Mouse (Mus musculus): ENCODE data around the gene Sf3b2. TPM values are rescaled to one million over a fixed set of nuclear protein-coding genes. Genes with fewer than 3 reads are reported as not detected.

Sf3b2 gene
- polyA plus RNA-seq, 1 experiment from 2014 or later = 326 TPM

- no peak overlapping the region for H3K27ac ChIP-seq (ENCODE audit: low read length)
- H3K36me3 ChIP-seq (ENCODE audit: control insufficient read depth, insufficient read depth, low read length) = peaks cover 36% of the 10 kb centered on the region
- WGBS = 89% methylated on average over 2 of the region's 2 CpGs
- no peaks in the 10 kb centered on the region for H3K27me3 ChIP-seq (ENCODE audit: control insufficient read depth, insufficient read depth, low read depth, low read length)
- H3K4me1 ChIP-seq (ENCODE audit: control insufficient read depth, insufficient read depth, low read length) = peaks cover 9% of the 10 kb centered on the region
- no peak overlapping the region for H3K4me2 ChIP-seq (ENCODE audit: low read length)
- H3K4me3 ChIP-seq (ENCODE audit: low read depth, low read length) = no peak overlapping the region
- H3K9me3 ChIP-seq (replicated peaks; ENCODE audit: control insufficient read depth, low read length, poor library complexity, severe bottlenecking) = no peaks in the 10 kb centered on the region
- no peak overlapping the region for H3K9ac ChIP-seq (ENCODE audit: low read depth, low read length)
- no peak for ATAC-seq
Observed at GRCm38 (mm10) chr19:5276531-5276930, 18.7 kb downstream of the Sf3b2 start.

- ATAC-seq = no peak
- H3K4me3 ChIP-seq (ENCODE audit: low read depth, low read length) = no peak overlapping the region
- H3K4me1 ChIP-seq (ENCODE audit: control insufficient read depth, insufficient read depth, low read length) = peaks cover 16% of the 10 kb centered on the region
- peaks cover 33% of the 10 kb centered on the region for H3K36me3 ChIP-seq (ENCODE audit: control insufficient read depth, insufficient read depth, low read length)
- H3K27ac ChIP-seq (ENCODE audit: low read length) = no peak overlapping the region
- 96% methylated on average over 5 of the region's 5 CpGs for WGBS
- no peaks in the 10 kb centered on the region for H3K9me3 ChIP-seq (replicated peaks; ENCODE audit: control insufficient read depth, low read length, poor library complexity, severe bottlenecking)
- H3K9ac ChIP-seq (ENCODE audit: low read depth, low read length) = no peak overlapping the region
- H3K27me3 ChIP-seq (ENCODE audit: control insufficient read depth, insufficient read depth, low read depth, low read length) = no peaks in the 10 kb centered on the region
- no peak overlapping the region for H3K4me2 ChIP-seq (ENCODE audit: low read length)
Observed at GRCm38 (mm10) chr19:5275736-5276135, 19.5 kb downstream of the Sf3b2 start.

GRCm38 (mm10) chr19:5274641-5275040 is 20.6 kb downstream of the Sf3b2 start:
- no peak for ATAC-seq
- no peaks in the 10 kb centered on the region for H3K27me3 ChIP-seq (ENCODE audit: control insufficient read depth, insufficient read depth, low read depth, low read length)
- WGBS = 94% methylated on average over 13 of the region's 13 CpGs
- no peak overlapping the region for H3K4me2 ChIP-seq (ENCODE audit: low read length)
- no peak overlapping the region for H3K4me3 ChIP-seq (ENCODE audit: low read depth, low read length)
- peaks cover 26% of the 10 kb centered on the region for H3K4me1 ChIP-seq (ENCODE audit: control insufficient read depth, insufficient read depth, low read length)
- H3K9me3 ChIP-seq (replicated peaks; ENCODE audit: control insufficient read depth, low read length, poor library complexity, severe bottlenecking) = no peaks in the 10 kb centered on the region
- H3K9ac ChIP-seq (ENCODE audit: low read depth, low read length) = no peak overlapping the region
- H3K27ac ChIP-seq (ENCODE audit: low read length) = no peak overlapping the region
- H3K36me3 ChIP-seq (ENCODE audit: control insufficient read depth, insufficient read depth, low read length) = peaks cover 30% of the 10 kb centered on the region

GRCm38 (mm10) chr19:5273916-5274315 is 21.3 kb downstream of the Sf3b2 start:
- Histone ChIP-seq H3K27me3 (ENCODE audit: control insufficient read depth, insufficient read depth, low read depth, low read length) (no peaks in the 10 kb centered on the region), H3K4me1 (ENCODE audit: control insufficient read depth, insufficient read depth, low read length) (peaks cover 29% of the 10 kb centered on the region), H3K36me3 (ENCODE audit: control insufficient read depth, insufficient read depth, low read length) (peaks cover 24% of the 10 kb centered on the region), H3K9ac (ENCODE audit: low read depth, low read length) (no peak overlapping the region), H3K27ac (ENCODE audit: low read length) (peak overlapping the region; percentile 93), H3K4me2 (ENCODE audit: low read length) (peak overlapping the region; percentile 84; the same call in 1 of the 2 replicates), H3K4me3 (ENCODE audit: low read depth, low read length) (no peak overlapping the region), H3K9me3 (replicated peaks; ENCODE audit: control insufficient read depth, low read length, poor library complexity, severe bottlenecking) (no peaks in the 10 kb centered on the region)
- ATAC-seq = no peak
- WGBS = 81% methylated on average over 4 of the region's 4 CpGs

- peak within 1 kb of the TSS; percentile 93 for H3K27ac ChIP-seq (ENCODE audit: low read length)
- peak within 1 kb of the TSS; percentile 99 for H3K4me3 ChIP-seq (ENCODE audit: low read depth, low read length)
- under 1% methylated on average over 78 of the region's 97 CpGs for WGBS
- H3K36me3 ChIP-seq (ENCODE audit: control insufficient read depth, insufficient read depth, low read length) = peaks cover 17% of the 10 kb centered on the region
- H3K27me3 ChIP-seq (ENCODE audit: control insufficient read depth, insufficient read depth, low read depth, low read length) = no peaks in the 10 kb centered on the region
- H3K4me1 ChIP-seq (ENCODE audit: control insufficient read depth, insufficient read depth, low read length) = peaks cover 32% of the 10 kb centered on the region
- peak within 1 kb of the TSS; percentile 99 for H3K9ac ChIP-seq (ENCODE audit: low read depth, low read length)
- peak; percentile 86 for ATAC-seq
- H3K9me3 ChIP-seq (replicated peaks; ENCODE audit: control insufficient read depth, low read length, poor library complexity, severe bottlenecking) = no peaks in the 10 kb centered on the region
- H3K4me2 ChIP-seq (ENCODE audit: low read length) = peak within 1 kb of the TSS; percentile 84
Observed at GRCm38 (mm10) chr19:5272801-5273733, 22.2 kb downstream of the Sf3b2 start, which contains the start of gene Pacs1. Gene Pacs1, minus strand, starts transcription at chr19:5273119.

- peak overlapping the region; percentile 99 for H3K4me3 ChIP-seq (ENCODE audit: low read depth, low read length)
- WGBS = under 1% methylated on average over 26 of the region's 30 CpGs
- ATAC-seq = peak; percentile 74
Observed at GRCm38 (mm10) chr19:5272326-5272795, 22.9 kb downstream of the Sf3b2 start.

GRCm38 (mm10) chr19:5271430-5271829 is 23.8 kb downstream of the Sf3b2 start:
- 0 out of 2 replicates have a peak overlapping the region, but pooled peaks have one; percentile 16 for H3K9ac ChIP-seq (ENCODE audit: low read depth, low read length)

More at GRCm38 (mm10) chr19:5272326-5272795, 22.9 kb downstream of the Sf3b2 start:
- Histone ChIP-seq H3K9ac (ENCODE audit: low read depth, low read length) (peak overlapping the region; percentile 99), H3K27ac (ENCODE audit: low read length) (peak overlapping the region; percentile 93), H3K27me3 (ENCODE audit: control insufficient read depth, insufficient read depth, low read depth, low read length) (no peaks in the 10 kb centered on the region), H3K36me3 (ENCODE audit: control insufficient read depth, insufficient read depth, low read length) (peaks cover 10% of the 10 kb centered on the region), H3K4me2 (ENCODE audit: low read length) (peak overlapping the region; percentile 84), H3K4me1 (ENCODE audit: control insufficient read depth, insufficient read depth, low read length) (peaks cover 32% of the 10 kb centered on the region), H3K9me3 (replicated peaks; ENCODE audit: control insufficient read depth, low read length, poor library complexity, severe bottlenecking) (no peaks in the 10 kb centered on the region)

GRCm38 (mm10) chr19:5269392-5269791 is 25.9 kb downstream of the Sf3b2 start:
- ATAC-seq = no peak
- Histone ChIP-seq H3K9ac (ENCODE audit: low read depth, low read length) (no peak overlapping the region), H3K4me3 (ENCODE audit: low read depth, low read length) (no peak overlapping the region), H3K4me2 (ENCODE audit: low read length) (no peak overlapping the region), H3K4me1 (ENCODE audit: control insufficient read depth, insufficient read depth, low read length) (peaks cover 32% of the 10 kb centered on the region), H3K36me3 (ENCODE audit: control insufficient read depth, insufficient read depth, low read length) (0 out of 2 replicates have a peak, but pooled peaks cover 2% of the 10 kb centered on the region), H3K27ac (ENCODE audit: low read length) (no peak overlapping the region), H3K27me3 (ENCODE audit: control insufficient read depth, insufficient read depth, low read depth, low read length) (no peaks in the 10 kb centered on the region), H3K9me3 (replicated peaks; ENCODE audit: control insufficient read depth, low read length, poor library complexity, severe bottlenecking) (no peaks in the 10 kb centered on the region)
- 84% methylated on average over 5 of the region's 5 CpGs for WGBS

More at GRCm38 (mm10) chr19:5271430-5271829, 23.8 kb downstream of the Sf3b2 start:
- Histone ChIP-seq H3K27me3 (ENCODE audit: control insufficient read depth, insufficient read depth, low read depth, low read length) (no peaks in the 10 kb centered on the region), H3K27ac (ENCODE audit: low read length) (no peak overlapping the region), H3K4me1 (ENCODE audit: control insufficient read depth, insufficient read depth, low read length) (peaks cover 32% of the 10 kb centered on the region), H3K4me2 (ENCODE audit: low read length) (peak overlapping the region; percentile 84), H3K36me3 (ENCODE audit: control insufficient read depth, insufficient read depth, low read length) (peaks cover 7% of the 10 kb centered on the region; the same call in 1 of the 2 replicates), H3K9me3 (replicated peaks; ENCODE audit: control insufficient read depth, low read length, poor library complexity, severe bottlenecking) (no peaks in the 10 kb centered on the region), H3K4me3 (ENCODE audit: low read depth, low read length) (peak overlapping the region; percentile 99)
- ATAC-seq = no peak
- WGBS = 63% methylated on average over 1 of the region's 1 CpGs

- Histone ChIP-seq H3K4me1 (ENCODE audit: control insufficient read depth, insufficient read depth, low read length) (peaks cover 31% of the 10 kb centered on the region), H3K9me3 (replicated peaks; ENCODE audit: control insufficient read depth, low read length, poor library complexity, severe bottlenecking) (no peaks in the 10 kb centered on the region), H3K4me2 (ENCODE audit: low read length) (no peak overlapping the region), H3K27me3 (ENCODE audit: control insufficient read depth, insufficient read depth, low read depth, low read length) (no peaks in the 10 kb centered on the region), H3K27ac (ENCODE audit: low read length) (no peak overlapping the region), H3K4me3 (ENCODE audit: low read depth, low read length) (no peak overlapping the region), H3K9ac (ENCODE audit: low read depth, low read length) (no peak overlapping the region), H3K36me3 (ENCODE audit: control insufficient read depth, insufficient read depth, low read length) (0 out of 2 replicates have a peak, but pooled peaks cover under 1% of the 10 kb centered on the region)
- ATAC-seq = no peak
- 86% methylated on average over 3 of the region's 3 CpGs for WGBS
Observed at GRCm38 (mm10) chr19:5268875-5269274, 26.4 kb downstream of the Sf3b2 start.

All from midbrain, embryonic 16.5 days (tissue).